Mouse (Mus musculus) MN1 (cell line): Measurements from ENCODE around the gene Stat1.

Experiments used
- DNase-seq: peaks from one replicate; pipeline ENCODE4 v3.0.0-alpha.2; 2016; ENCODE audit warnings: low spot score

Gene Stat1

DNA sequence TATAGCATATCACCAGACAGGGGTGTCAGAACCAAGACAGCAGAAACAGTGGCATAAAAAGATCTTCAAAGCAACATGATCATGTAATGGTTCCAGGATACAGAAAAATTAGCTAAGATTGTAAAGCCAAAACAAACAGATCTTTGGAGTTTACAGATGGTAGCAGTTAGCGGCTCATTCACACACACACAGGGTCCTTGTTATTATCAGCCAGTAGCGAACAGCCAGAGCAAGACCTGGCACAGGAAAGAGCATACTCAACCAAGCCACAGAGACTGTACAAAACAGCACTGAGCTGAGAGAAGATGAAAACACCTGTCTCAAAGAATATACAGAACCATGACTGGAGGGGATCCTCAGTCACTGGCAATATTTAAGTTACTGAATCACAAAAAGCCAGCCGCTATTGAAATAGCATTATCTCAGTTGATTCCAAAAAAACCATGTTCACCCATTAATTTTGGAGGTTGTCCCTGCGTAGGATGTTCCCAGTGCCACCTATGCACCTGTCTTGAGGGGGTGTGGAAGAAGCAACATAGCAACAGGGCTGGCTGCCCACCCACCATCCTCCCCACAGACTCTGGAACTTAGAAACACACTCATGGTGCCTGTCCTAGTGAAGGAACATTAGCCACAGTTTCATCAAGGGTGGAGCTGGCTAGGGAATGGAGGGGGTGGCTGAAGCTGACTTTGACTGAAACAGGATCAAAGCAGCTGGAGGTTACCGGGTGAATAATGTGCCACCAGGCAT is 44.6 kb downstream of the Stat1 start:
- no peak for DNase-seq

DNA sequence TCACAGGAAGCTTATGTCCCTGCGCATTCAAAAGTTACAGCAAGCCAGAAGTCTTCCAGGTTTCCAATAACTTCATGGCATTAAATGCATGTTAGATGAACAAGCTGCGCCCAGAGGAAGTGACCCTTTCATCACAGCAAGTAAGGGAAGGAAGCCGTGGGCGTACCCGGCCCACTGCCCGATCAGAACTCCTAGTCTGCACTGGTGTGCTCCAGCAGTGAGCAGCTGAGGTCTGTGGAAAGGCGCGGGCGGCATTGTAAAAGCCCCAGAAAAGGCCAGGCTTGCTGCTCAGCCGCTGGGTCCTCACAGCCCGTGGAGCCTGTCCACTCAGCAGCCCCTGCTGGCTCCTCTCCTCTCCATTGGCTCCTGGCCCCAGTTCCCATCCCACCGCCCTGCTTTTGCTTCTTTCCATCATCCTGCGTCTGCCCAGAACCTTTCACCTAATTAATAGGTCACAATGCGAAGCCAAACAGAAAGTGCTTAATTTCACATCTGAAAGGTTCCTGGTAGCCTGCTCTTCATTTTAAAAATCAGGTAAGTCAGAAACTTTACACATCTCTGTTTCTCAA is 47.5 kb downstream of the Stat1 start:
- no peak for DNase-seq

DNA sequence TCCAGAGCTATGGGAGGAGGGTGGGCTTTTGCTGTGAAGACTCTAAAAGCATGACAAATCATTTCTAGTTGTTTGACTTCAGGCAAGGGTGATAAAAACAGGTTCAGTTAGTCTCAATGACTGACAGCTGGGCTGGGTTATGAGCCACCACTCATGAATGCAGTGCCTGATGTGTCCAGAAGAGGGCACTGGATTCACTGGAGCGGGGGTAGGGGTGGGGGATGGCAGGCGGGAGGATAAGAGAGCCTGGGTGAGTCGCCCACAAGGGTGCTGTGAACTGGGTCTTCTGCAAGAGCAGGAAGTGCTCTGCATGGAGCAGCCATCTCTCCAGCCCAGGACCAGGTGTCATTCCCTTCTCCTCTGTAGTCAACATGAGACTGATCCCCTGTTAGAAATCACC is 50.8 kb downstream of the Stat1 start:
- no peak for DNase-seq

DNA sequence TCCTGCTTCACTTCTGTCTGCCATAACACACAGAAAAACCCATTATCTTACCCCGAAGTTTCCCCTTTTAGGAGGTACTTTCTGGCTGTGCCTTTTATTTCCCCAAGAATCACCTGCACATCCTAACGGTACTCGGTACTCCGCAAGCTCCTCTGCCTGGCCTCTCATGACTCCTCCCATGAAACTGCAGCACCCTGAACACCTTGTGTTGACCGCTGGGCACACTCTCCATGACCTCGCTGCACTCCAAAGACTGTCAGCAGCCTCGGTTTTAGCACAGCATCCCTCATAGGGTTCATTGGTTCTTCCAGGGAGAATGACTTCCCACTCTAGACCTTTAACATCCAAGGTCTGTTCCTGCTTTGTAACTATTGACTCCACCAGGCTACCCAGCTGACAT is 51.5 kb downstream of the Stat1 start:
- DNase-seq = no peak

DNA sequence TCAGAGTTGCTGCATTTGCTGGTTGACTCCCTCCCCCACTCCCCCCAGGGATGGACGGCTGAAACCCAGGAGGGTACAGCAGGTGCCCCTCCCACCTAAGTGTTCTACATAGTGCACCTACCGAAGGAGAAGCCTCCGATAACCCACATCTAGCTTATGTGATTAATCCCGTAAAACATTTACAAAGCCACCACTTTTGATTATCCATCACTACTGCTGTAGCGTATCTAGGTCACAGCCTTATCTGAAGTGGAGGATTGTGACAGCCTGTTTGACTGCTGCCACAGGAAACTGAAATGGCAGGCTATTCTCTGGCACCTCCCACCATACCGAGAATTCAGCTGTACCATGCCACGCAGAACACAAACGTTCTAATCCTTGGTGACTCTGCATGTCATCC is 52.0 kb downstream of the Stat1 start:
- DNase-seq = no peak

DNA sequence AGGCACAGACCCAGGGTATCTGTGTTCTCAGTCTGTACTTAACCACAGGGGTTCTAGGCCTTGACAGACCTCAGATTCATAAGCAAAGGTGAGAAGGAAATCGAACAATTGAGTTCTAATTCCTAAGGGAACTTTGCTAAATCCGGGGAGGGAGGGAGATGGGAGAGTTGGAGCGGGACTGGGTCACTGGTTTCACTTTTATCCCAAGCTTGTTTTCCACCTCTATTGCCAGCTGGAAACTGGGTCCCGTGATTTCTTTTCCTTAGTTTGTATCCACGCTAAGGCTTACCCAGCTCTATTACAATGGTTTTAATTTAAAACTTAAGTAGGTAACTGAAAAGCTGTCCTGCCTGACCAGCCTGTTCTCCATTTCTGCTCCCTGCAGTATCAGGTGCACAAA is 56.1 kb downstream of the Stat1 start:
- no peak for DNase-seq

DNA sequence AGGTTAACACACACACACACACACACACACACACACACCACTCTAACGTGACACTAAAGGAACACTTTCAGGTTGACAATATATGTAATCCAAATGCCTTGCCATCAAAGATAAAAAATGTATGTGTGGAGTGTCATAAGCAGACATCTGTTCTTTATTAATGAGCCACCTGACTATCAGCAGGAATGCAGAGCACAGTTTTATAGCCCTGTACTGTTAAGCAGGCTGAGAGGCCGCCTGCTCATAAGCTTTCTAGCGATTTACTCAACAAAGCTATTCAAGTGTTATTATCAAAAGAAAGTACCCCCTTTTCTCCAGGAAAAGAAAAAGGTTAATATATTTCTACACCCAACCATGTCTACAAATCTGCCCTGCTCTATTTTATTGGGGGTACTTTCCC is 56.7 kb downstream of the Stat1 start:
- no peak for DNase-seq

DNA sequence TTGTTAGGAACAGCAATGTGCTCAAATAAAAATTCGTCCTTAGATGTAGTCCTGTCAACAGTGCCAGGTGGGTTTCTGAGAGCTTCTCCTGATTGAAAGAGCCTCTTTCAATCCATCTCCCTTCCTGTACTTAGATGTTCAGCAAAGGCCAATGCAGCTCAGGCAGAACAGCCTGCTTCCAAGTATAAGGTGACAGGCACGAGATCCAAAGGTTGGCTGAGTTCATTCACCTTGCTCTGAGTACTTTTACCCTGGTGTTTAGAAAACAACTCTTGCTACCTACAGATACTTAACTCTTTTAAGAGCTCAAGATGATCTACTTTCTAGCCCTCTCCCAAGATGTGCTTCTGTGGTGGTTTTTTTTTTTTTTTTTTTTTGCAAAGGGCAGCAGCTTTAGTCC is 57.8 kb downstream of the Stat1 start:
- DNase-seq = no peak

DNA sequence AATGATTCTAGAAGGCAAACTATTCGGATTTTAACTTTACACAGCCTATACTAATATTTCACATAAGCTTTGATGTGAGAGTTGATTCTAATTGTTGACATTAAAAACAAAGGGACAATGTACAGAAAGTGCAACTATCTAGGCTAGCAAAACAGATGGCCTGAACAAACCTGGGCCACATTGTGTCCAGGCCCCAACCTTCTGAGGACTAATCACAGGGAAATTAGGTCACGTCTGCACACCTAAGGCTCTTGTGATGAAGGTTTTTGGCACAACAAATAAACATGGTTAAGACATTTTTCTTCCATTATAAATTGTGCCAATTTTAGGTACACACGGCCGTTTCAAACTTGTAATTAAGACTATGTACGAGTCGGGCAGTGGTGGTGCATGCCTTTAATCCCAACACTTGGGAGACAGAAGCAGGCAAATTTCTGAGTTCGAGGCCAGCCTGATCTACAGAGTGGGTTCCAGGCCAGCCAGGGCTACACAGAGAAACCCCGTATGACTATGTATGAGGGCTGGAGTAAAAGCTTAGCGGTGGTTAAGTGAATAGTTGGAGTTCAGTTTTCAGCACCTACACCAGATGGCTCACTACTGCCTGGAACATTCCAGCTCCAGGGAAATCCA is 60.8 kb downstream of the Stat1 start:
- DNase-seq = no peak

DNA sequence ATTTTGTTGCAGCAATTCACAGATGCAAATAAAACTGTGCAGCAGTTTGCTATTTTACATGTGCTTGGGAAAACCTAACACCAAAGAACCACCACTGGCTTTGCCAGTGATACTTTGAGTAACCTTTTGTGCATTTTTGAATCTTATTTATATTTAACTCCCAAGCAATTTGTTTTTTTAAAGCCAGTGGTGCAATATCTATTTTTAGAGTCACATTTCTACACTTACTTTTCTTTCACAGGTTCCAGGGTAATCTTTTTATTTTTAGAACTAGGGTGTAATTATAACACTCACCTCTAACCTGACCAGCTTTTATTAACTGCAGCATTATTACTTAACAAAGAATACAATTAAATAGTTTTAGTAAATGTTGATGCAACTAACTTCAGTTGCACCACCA is 62.8 kb downstream of the Stat1 start:
- DNase-seq = no peak

DNA sequence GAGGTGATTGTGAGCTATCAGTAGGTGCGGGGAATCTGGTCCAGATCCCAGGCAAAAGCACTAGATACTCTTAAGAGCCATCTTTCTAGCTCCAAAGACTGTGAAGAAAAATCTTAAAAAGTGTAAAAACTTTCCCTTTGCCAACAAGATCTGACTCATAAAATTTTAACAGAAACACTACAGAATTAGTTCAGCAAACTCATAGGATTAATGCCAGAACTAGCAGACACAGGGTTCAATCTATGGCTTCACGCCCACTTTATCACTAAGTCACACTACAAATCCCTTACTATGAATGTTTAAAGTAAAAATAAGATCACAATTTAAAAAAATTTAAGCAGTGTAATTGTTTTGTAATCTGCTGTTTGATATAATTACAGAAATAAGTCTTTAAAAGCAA is 63.8 kb downstream of the Stat1 start:
- no peak for DNase-seq
